Mouse (Mus musculus) hematopoietic stem cell, adult 5-6 weeks (primary cell): ENCODE data around the gene Igf2bp3. TPM values are rescaled to one million over a fixed set of nuclear protein-coding genes. Genes with fewer than 3 reads are reported as not detected.

Source experiments
- total RNA-seq: library from RNA; stranded (forward); fragments of 172-1452, 232-1000 nt; gene quantifications from 2 replicates; pipeline ENCODE4 v1.2.3, GENCODE M21; 2017

Gene Igf2bp3
- total RNA-seq, 1 experiment from 2014 or later = 0.25 TPM

Other genes starting within 250 kb of the Igf2bp3 start
- not detected in 2 replicates for gene Doxl2, start 240.0 kb downstream of the Igf2bp3 start, total RNA-seq
- gene Svs1, start 228.1 kb downstream of the Igf2bp3 start, total RNA-seq = not detected in 2 replicates
- gene Gpnmb, start 178.4 kb downstream of the Igf2bp3 start, total RNA-seq = 0.81 TPM in 1 of 2 replicates, not detected in the other
- gene Malsu1, start 141.2 kb downstream of the Igf2bp3 start, total RNA-seq = 29.0 and 62.0 TPM in 2 replicates
- 204 and 234 TPM in 2 replicates for gene Tra2a, start 49.1 kb upstream of the Igf2bp3 start, total RNA-seq
- 5.6 and 7.6 TPM in 2 replicates for gene Ccdc126, start 104.3 kb upstream of the Igf2bp3 start, total RNA-seq
- 4.2 and 6.9 TPM in 2 replicates for gene Fam221a, start 152.8 kb upstream of the Igf2bp3 start, total RNA-seq
- gene Stk31, start 180.6 kb upstream of the Igf2bp3 start, total RNA-seq = not detected in 2 replicates